Mouse (Mus musculus): ENCODE results near the gene Klf7.

The Klf7 gene

DNA sequence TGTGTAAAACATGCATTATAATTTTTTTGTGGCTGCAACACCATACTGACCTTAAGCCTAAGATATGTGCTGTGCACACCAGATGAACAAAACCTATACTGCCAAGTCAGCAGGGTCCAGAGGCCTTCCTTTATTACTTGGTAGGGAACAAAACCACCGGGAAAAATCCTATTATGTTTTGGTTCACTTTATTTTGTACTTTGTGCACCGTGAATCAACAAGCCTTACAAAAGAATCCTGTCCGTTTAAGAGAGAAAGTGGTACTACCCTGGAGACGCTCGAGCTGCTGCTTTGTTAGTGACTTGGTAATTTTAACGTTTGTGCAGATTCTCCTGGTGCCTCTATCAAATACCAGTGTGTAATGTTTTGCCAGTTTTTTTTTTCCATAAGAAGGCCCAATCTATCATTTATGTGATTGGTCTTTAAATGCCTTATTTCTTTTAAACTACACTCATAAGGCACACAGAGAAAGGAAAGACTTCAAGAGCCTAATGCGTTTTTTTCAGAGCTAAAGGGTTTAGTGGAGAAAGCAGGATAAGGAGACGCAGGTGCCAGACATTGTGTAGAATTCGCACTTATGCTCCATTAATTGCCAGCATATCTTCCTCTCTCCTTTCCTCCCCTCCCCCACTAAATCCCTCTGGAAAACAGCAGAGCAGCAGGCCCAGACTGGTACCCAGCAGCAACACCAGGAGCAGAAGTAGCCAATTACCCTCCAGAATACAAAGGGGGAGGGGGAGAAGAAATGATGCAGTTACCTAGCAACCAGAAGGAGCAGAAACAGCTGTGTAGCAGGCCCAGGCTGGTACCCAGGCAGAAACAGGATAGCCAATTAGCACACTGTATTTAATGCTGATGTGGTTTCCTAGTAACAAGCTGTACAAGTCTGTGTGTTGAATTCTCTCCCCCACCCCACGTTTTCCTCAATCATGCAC lies 55.5 kb downstream of the Klf7 start:
- DNase-seq (ENCODE audit: low spot score in 2 of 2): no peak

DNA sequence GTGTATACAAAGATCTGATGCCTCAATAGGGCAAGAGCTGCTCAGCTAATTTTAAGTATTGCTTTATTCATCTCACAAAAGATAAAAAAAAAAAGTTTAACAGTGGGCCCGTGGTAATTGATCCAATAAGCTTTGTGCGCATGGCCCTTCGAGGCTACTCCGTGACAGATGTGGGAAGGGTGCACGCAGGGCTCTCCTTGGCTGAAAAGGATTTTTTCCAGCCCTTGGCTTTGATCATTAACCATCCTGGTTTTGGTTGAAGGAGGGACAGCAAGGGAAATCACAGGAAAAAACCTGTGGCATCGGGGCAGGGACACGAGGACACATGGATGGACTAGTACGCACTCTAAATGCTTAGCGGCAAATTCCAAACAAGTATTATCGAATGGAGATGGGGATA lies 60.6 kb downstream of the Klf7 start:
- DNase-seq (ENCODE audit: low spot score in 2 of 2): no peak

DNA sequence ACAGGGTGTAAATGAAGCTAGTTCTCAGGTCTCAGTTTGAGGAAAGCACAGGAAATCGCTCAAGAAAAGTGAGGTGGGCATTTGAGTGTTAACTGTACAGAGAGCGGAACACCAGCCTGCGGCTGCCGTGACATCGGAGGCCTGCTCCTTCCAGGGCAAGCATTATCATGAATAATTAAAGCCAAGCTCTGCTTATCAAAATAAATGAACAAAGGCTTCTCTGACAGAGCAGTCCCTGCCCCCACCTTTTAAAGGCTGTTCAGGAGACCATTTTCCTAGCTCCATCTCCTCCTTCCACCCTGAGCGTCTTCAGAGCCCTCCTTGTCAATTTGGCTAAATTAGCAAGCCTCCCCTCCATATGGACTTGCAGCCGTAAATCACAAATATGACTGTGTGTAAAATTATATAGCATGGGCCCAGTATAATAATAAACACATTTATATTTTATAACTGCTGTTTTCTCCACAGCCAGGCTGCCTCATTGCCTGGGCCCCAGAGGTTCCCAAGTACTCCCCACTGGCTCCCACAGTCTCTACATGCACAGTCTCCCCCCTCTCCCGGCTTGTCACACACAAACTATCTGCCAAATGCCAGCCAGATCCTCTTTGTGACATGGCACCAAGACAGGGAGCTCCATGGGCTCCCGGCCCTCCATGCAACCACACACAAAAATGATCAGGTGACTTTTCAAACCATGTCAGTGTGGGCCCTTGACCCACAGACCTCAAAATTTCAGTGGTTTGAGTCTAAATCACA lies 61.2 kb downstream of the Klf7 start:
- no peak for DNase-seq (ENCODE audit: low spot score in 2 of 2)

DNA sequence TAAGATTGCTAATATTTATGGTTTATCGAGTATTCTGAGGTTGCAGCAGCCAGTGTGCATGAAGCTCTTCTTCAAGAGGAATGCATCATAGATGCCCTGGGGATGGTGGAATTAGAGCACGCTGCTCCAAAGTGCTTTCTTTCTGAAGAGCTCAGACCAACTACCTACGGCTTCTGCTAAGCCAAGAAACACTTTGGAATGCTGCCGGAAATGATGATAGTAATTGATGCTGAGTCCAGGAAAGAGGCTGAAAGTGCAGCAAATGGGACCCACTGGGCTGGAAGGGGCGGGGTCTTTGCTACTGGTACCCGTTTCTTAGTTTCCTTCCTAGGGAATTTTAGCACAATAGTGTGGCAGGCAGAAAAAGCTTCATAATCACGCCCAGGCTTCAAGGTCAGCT lies 62.0 kb downstream of the Klf7 start:
- DNase-seq (ENCODE audit: low spot score in 2 of 2): no peak

DNA sequence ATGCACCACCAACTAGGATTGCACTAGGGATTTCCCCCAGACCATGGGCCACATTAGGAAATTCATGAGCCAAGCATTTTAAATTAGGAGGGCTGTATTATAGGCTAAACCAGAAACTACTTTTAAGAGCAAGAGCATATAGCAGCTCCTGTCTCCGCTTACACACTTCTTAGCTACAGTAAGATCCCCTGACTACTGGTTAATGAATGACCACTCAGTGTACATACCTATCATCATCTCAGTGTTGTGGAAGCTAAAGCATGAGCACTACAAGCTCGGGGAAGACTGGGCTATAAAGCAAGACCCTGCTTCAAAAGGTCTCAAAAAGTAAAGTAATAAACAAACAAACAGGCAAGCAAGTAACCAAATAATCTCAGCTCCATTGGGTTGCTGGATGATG lies 65.5 kb downstream of the Klf7 start:
- DNase-seq (ENCODE audit: low spot score in 2 of 2): no peak

DNA sequence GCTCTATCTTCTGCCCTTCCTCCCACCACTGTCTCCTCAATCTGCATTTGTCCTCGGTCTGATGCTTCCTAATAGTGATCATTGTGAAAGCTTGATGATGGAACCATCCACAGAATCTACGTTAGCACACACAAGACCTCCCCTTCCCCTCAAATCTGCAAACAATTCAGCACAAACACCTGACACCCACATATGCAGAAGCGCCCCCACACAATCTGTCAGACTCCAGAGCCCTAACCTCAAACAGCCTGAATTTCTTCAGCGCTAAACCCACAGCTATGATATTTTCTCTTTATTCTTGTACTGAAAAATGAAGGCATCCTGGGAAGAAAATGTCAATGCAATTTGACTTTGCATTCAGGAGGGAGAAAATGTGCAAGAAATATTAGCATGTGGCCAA lies 66.1 kb downstream of the Klf7 start:
- no peak for DNase-seq (ENCODE audit: low spot score in 2 of 2)

DNA sequence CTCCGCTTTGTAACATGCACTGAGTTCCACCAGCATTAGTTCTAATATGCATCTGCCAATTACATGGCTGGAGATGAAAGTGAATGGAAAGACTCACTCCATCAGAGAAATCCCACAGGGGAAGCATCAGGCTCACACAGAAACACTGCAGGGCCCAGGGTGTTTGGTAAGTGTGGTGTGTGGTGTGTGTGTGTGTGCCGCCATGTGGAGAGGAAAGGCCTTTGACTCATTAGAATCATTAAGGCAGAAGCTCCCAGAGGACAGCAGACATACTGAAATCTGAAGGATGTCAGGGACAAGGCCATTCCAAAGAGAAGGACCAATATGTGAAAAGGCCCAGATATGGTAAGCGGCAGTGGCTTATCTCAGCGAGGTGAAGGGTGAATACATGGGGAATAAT lies 66.9 kb downstream of the Klf7 start:
- DNase-seq (ENCODE audit: low spot score in 2 of 2): no peak

DNA sequence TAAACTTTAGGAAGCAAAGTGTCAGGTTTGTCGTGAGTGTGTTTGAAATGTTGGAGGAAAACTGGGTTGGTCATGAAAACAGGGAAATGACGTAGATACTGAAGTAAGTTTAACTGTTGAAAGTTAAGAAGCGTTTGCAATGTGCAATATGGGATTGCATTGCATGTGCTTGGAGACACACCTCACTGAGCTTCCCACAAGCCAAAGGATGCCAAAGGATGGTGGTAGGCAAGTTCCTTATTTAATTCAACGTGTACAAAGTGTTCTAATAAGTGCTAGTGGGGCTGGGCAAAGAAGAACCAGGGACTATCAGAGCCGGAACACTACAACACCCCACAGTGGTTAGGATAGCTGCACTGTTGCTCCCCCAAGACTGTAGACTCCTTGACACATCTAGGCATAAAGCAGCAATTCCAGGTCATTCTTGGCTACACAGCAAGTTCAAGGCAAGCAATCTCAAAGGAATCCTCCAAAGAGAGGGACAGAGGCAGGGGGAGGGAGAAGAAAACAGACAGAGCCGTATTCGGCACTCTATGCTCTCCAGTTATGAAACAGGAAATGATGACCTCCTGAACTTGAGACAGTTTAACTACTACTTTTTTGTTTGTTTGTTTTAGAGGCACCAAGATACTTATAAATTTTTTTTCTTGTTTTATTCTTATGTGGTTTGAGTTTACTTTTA lies 69.9 kb downstream of the Klf7 start:
- no peak for DNase-seq (ENCODE audit: low spot score in 2 of 2)

DNA sequence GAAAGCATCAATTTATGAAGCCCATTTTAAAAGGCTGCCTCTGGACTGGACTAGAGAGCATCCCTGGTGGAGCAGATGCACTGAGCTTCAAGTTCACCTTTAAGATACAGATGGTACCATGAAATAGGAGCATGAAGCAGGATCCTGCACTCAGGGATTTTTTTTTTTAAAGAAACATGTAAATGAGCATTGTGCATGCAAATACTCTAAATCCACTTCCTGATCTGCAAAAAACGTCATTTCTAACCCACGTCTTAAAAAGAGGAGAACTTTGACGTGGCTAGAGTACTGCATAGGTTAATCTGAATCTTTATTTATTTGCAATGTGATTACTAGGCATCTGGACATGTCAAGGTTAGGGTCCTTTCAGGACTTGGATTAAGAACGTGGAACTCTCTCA lies 73.5 kb downstream of the Klf7 start:
- no peak for DNase-seq (ENCODE audit: low spot score in 2 of 2)

DNA sequence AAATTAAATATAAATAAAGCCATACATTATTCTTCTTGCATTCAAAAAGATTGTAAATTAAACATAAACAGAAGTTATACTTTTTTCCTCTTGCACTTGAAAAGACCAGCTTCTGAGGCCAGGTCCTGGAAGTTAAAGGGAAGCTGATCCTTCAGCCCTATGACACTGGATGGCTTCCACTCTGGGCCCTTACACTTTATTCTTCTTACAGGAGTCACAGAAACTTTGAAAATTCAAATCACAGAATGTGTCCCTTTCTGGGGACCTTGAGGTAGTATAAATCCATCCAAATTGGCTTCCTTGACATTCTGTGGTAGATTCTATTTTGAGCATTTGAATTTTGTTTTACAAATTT lies 75.3 kb downstream of the Klf7 start:
- DNase-seq (ENCODE audit: low spot score in 2 of 2): no peak

DNA sequence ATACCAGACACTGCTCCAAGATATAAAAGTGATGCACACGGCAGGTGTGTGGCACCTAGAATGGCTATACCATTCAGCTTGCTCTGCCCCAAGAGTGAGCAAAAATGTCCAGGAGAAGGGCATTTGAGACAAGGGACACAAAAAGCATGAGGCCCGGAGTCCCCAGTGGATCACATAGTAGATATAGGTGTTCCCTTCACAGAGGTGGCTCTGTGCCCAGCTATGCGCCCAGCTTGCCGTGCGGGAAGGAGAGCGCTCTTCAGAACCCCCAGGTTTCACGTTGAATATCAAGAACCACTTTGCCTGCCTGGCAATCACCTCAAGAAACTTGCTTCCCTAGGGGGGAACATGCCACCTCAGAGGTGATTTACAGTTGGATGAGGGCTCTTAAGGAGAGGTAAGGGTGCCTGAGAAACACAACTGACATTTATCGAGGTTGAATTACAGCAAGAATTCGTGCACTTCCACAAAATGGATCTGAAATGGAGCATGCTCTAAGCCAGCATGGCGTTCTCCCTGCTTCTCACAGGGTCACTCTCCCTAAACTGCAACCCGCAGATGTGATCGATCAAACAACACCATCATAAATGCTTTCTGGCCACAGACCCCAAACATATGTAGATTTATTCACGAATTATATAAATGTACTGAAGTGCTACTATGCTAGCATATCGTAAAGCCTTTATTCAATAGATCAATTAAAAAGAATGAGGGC lies 75.8 kb downstream of the Klf7 start:
- DNase-seq (ENCODE audit: low spot score in 2 of 2): no peak

DNA sequence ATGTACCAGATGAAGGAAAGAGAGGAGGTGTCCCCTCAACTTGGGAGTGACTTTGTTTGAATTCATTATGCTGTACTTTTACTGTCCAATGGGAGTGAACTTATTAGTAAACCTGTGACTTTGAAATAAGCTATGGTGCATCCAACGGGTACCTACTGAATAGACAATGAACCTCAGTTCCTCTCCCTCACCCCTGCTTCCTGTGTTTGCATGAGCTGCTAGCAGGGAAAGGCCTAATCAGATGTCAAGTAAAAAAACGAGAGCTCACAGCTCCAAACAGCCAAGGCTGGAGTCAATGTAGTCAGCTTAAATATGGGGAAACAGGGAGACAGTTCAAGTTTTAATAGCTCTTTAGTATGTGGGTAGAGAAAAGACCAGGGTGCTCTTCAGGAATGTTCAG lies 77.5 kb downstream of the Klf7 start:
- no peak for DNase-seq (ENCODE audit: low spot score in 2 of 2)

DNA sequence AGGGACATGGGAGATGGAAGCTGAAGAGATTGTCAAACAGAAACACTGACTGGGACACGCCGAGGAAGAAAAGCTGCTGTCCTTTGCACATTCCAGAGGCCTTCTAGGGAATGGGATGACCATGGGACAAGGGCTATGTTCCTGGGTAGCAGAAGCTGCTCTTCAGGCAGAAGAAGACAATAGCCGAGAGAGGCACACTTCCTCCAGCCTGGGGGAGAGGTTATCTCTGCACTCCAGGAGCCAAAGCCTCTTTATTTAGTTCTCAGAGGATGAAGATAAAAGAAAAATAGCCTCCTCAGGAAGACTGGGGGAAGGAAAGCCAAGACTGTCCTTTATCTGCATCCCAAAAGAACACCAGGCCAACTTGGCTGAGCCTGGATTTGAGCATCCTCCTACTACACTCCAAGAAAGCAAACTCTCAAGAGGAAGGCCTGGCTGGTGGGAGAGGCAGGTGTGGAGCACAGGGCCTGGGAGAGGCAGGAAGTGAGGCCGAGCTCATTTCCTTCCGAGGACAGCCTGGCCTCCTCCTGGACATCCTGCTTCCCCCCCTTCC lies 81.2 kb downstream of the Klf7 start:
- DNase-seq (ENCODE audit: low spot score in 2 of 2): no peak

DNA sequence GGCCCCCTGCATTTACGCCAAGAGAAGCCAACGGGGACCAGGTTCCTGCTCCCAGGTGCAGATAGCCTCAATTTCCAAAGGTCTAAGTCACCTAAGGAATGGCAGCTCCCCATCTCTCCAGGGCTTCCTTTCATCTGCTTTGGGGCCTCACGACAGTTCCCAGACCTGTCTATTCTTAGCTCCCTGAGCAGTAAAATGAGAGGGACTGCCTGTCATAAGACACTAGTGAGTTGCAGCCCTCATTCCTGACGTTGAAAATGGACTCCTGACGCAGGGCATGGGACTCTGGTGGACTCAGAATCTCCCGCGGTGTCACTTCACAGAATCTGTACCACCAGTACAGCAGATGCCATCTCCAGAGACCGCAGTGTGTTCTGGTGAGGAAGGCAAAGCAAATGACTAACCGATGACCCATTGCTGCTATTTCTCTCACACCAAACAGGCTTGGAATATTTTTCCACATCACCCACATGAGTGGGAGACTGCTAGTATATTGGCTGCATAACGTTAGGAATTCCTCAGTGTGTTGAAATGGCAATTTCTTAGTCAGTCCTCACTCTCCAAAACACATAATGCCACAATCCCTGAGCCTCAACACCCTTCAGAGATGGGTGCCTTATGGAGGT lies 81.9 kb downstream of the Klf7 start:
- no peak for DNase-seq (ENCODE audit: low spot score in 2 of 2)

DNA sequence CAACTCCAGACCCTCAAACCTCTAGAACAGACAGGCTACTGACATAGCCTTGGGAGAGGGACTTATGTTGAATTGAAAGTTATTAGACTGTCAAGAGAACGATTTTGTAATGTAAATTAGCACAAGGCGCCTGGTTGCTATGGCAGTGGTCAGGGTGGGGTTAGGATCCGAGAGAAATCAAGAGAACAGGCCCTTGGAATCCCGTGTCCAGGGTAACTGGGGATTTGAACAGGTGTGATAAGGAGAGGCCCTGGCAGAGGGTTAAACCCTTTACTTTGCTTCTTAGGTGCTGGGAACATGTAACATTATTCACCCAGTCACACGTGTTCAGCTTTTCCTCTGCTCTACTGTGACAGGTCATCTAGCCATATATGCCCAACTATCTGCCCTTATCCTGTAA lies 83.7 kb downstream of the Klf7 start:
- no peak for DNase-seq (ENCODE audit: low spot score in 2 of 2)

DNA sequence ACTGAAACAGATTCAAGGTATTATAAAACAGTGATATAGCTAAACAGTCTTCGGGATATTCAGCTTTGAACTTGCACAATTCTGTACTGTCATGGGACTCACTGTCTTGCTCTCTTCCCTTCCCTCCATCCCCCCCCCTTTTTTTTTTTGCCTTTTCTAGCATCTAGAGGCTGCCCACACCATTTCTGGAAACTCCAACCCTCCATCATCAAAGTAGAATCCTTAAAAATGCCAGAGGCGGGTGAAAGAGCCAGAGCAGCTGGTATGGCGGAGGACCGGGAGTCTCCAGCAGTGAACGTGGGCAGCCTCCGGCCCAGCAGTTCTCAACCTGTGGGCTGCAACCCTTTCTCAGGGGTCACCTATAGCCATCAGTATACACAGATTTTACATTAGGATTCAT lies 84.3 kb downstream of the Klf7 start:
- DNase-seq (ENCODE audit: low spot score in 2 of 2): no peak

DNA sequence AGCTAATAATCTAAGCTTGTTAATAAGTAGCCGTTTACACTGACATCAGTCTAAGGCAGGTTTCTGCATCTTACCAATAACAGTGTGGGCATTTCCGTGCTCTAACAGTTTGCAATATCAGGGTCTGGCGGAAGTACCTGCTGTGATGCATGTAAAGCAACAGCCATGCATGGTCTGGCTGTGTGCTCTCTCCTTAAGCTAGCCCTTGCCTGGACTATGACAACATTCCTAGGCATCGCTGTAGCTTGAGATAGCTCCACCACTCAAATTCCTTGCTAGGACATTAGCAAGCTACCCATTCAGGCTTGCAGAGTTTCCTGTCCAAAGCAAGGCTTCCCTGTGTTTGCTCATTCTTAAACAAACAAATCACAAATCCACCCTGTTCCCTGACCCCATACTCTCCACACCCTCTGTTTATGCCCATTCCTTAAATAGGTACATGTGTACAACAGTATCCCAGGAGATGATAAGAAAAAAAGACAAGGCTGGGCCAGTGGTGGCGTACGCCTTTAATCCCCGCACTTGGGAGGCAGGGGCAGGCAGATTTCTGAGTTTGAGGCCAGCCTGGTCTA lies 85.1 kb downstream of the Klf7 start:
- no peak for DNase-seq (ENCODE audit: low spot score in 2 of 2)

DNA sequence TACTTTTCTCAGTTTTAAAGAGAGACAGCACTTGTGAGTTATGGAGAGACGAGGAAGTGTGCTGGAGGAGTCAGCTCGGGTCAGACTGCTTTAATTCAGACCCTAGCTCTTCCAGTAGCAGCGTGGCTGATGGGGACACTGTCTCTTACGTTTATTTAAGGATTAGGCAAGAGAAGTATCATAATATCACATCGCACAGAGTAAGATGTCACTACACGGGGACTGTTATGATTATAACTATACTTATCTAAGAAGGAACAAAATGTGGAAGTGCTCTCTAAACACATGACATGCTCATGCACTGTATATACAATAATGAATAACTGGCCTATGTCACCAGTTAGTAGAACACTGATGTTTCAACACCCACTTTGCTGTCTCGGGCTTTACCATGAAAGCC lies 86.3 kb downstream of the Klf7 start:
- DNase-seq (ENCODE audit: low spot score in 2 of 2): no peak

DNA sequence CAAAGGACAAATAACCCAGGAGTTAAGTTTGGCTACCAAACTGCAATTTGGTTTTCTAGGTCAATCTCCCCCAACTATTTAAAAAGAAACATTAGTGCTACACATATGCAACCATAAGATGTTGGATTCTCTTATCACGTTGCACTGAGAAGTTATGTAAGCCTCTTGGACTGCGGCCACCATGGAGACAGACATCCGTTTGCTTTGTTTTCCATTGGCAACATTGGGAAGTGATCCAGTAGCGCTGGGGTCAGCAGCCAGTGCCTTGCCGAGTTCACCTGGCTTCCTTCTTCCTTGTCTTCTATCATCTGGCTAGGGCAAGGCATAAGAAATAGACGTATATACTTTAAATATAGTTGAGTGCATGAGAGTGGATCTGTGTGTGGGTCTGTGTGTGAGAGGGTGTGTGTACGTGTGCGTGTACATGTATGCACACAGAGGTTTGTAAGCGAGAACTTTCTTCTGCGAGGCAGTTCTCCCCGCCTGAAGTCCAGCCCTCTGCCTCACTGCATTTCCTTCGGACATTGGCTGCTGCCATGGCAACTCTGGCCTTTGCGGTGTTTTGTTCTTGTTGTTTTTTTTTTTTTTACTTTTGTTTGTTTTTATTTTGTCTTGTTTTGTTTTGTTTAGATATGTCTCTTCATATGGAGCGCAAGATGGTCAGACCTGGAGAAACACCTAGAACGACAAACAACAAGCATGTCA lies 86.8 kb downstream of the Klf7 start:
- DNase-seq (ENCODE audit: low spot score in 2 of 2): no peak

DNA sequence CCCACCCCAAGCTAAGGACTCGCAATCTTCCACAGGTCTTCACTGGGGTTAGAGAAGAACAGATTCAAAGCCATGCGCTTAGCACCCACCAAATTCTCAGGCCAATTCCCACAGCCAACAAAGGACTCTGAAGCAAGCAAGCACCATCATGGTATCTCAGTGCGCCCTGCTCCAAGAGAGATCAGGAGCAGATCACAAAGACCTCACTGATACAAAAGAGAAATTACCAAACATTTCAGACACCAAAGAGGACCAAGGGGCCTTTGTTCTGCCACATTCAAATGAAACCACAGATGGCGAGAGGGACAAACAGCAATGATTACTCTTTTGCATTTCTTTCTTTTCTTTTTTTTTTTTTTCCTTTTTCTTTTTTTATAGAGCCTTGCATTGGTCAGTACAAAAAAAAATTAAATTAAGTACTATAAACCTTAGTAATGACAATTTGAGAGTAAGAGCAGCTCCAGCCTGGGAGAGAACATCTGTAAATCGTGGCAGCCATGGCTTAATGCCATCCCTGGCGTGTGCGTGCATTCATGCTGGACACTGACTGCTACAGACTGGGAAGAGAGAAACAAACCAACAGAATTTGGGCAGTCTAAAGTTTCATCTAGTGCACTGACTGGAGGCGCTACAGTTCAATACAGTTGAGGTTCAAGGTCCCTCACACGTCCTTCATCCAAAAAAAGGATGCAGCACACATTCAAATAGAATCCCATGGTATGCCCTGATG lies 89.4 kb downstream of the Klf7 start:
- DNase-seq (ENCODE audit: low spot score in 2 of 2): no peak
